Comparison of ENCODE assay signal across 9 mouse cellular contexts in genomic region chr15:81932951-81933470, GRCm38 (mm10). TPM values are rescaled to one million over a fixed set of nuclear protein-coding genes. Genes with fewer than 3 reads are reported as not detected.
A peak's percentile ranks its signal among the peaks of the same experiment; 100 is the strongest.
DNase-seq lines count a peak whose midpoint lies in the region; ATAC-seq and TF ChIP-seq lines count a peak whose summit lies in the region.
"Had no signal": no experiment of that assay in that cellular context is flagged by ENCODE, and none has a peak within 500 bp of the region (broad histone marks: within the 10 kb centered on the region; RNA-seq: fewer than 3 reads in every experiment).

No protein-coding gene starts in this region.

- H3K36me3 ChIP-seq in hindbrain, embryonic 10.5 days: no peaks in the 10 kb centered on the region
- no peaks in the 10 kb centered on the region for H3K36me3 ChIP-seq in hindbrain, embryonic 14.5 days (replicated peaks; ENCODE audit: control insufficient read depth, insufficient read depth)
- H3K36me3 ChIP-seq in kidney, embryonic 15.5 days: no peaks in the 10 kb centered on the region
- H3K36me3 ChIP-seq in neural tube, embryonic 14.5 days (ENCODE audit: control insufficient read depth, insufficient read depth, low read length): no peaks in the 10 kb centered on the region

- no peak for TF ChIP-seq POLR2A in cerebellum, adult 2 months (IDR thresholded peaks at IDR 0.05; ENCODE audit: borderline replicate concordance, insufficient read depth, low read length)

- H3K4me1 ChIP-seq in hindbrain, embryonic 10.5 days (replicated peaks): peaks cover 28% of the 10 kb centered on the region
- peaks cover under 1% of the 10 kb centered on the region for H3K4me1 ChIP-seq in hindbrain, embryonic 14.5 days (replicated peaks; ENCODE audit: control insufficient read depth, insufficient read depth, low read length)
- peaks cover 46% of the 10 kb centered on the region for H3K4me1 ChIP-seq in kidney, embryonic 15.5 days
- H3K4me1 ChIP-seq in neural tube, embryonic 14.5 days (ENCODE audit: control insufficient read depth, insufficient read depth, low read length): peaks cover 12% of the 10 kb centered on the region
- no peaks in the 10 kb centered on the region for H3K4me1 ChIP-seq in cerebellum, adult 2 months (ENCODE audit: control insufficient read depth, insufficient read depth, low read length)

- H3K9me3 ChIP-seq in hindbrain, embryonic 10.5 days: no peaks in the 10 kb centered on the region
- no peaks in the 10 kb centered on the region for H3K9me3 ChIP-seq in hindbrain, embryonic 14.5 days (ENCODE audit: control insufficient read depth, low read length)
- H3K9me3 ChIP-seq in kidney, embryonic 15.5 days (replicated peaks): no peaks in the 10 kb centered on the region
- no peaks in the 10 kb centered on the region for H3K9me3 ChIP-seq in neural tube, embryonic 14.5 days (ENCODE audit: control insufficient read depth, low read length)

- H3K4me2 ChIP-seq in hindbrain, embryonic 14.5 days (replicated peaks): no peak overlapping the region
- H3K4me2 ChIP-seq in kidney, embryonic 15.5 days: peak overlapping the region; percentile 24
- no peak overlapping the region for H3K4me2 ChIP-seq in neural tube, embryonic 14.5 days (ENCODE audit: low read depth, low read length)

- H3K27me3 ChIP-seq in hindbrain, embryonic 10.5 days (ENCODE audit: insufficient read depth, poor library complexity, severe bottlenecking): peaks cover 10% of the 10 kb centered on the region
- no peaks in the 10 kb centered on the region for H3K27me3 ChIP-seq in hindbrain, embryonic 14.5 days (ENCODE audit: control insufficient read depth, insufficient read depth, low read length)
- no peaks in the 10 kb centered on the region for H3K27me3 ChIP-seq in kidney, embryonic 15.5 days
- no peaks in the 10 kb centered on the region for H3K27me3 ChIP-seq in neural tube, embryonic 14.5 days (ENCODE audit: control insufficient read depth, insufficient read depth, low read length)
- H3K27me3 ChIP-seq in cerebellum, adult 2 months (ENCODE audit: control insufficient read depth, insufficient read depth, low read length): no peaks in the 10 kb centered on the region

- no peak for ATAC-seq in hindbrain, embryonic 14.5 days (ENCODE audit: low FRiP score)
- peak; percentile 20; the same call in 1 of the 2 replicates for ATAC-seq in kidney, embryonic 15.5 days (replicated peaks; ENCODE audit: low FRiP score)
- ATAC-seq in neural tube, embryonic 14.5 days (ENCODE audit: low read depth): no peak

- TF ChIP-seq CTCF in cerebellum, adult 2 months (IDR thresholded peaks at IDR 0.05; ENCODE audit: borderline replicate concordance, insufficient read depth, low read depth, low read length): no peak

- H3K9ac ChIP-seq in hindbrain, embryonic 14.5 days: no peak overlapping the region
- H3K9ac ChIP-seq in kidney, embryonic 15.5 days: 0 out of 2 replicates have a peak overlapping the region, but pooled peaks have one; percentile 21
- H3K9ac ChIP-seq in neural tube, embryonic 14.5 days (replicated peaks; ENCODE audit: low read depth, low read length): peak overlapping the region; percentile 17; the same call in 1 of the 2 replicates

- peak overlapping the region; percentile 5; the same call in 1 of the 2 replicates for H3K27ac ChIP-seq in hindbrain, embryonic 10.5 days
- no peak overlapping the region for H3K27ac ChIP-seq in hindbrain, embryonic 14.5 days
- H3K27ac ChIP-seq in kidney, embryonic 15.5 days: peak overlapping the region; percentile 73
- H3K27ac ChIP-seq in neural tube, embryonic 14.5 days (ENCODE audit: low read depth, low read length): no peak overlapping the region
- no peak overlapping the region for H3K27ac ChIP-seq in cerebellum, adult 2 months (ENCODE audit: insufficient read depth, low read length)

- H3K4me3 ChIP-seq in hindbrain, embryonic 10.5 days: no peak overlapping the region
- no peak overlapping the region for H3K4me3 ChIP-seq in hindbrain, embryonic 14.5 days (replicated peaks; ENCODE audit: low read length)
- H3K4me3 ChIP-seq in kidney, embryonic 15.5 days (replicated peaks): no peak overlapping the region
- no peak overlapping the region for H3K4me3 ChIP-seq in neural tube, embryonic 14.5 days (ENCODE audit: low read depth, low read length)
- no peak overlapping the region for H3K4me3 ChIP-seq in cerebellum, adult 2 months (replicated peaks; ENCODE audit: insufficient read depth, low read depth, low read length)

- no peak for DNase-seq in hindbrain, embryonic 10.5 days (ENCODE audit: low spot score)
- DNase-seq in hindbrain, embryonic 14.5 days (ENCODE audit: low spot score): no peak
- peak; percentile 37 for DNase-seq in Muller cell, postnatal 12 days (ENCODE audit: inconsistent ontology term)
- DNase-seq in cerebellum, adult 2 months: no peak
- DNase-seq in testis, postnatal 14 days (ENCODE audit: low spot score): no peak
- no peak for DNase-seq in gastrocnemius, postnatal 4 days (ENCODE audit: low spot score in 2 of 2)

- WGBS in hindbrain, embryonic 10.5 days: 41% methylated on average over 12 of the region's 12 CpGs
- WGBS in hindbrain, embryonic 14.5 days: 35% methylated on average over 12 of the region's 12 CpGs
- 10% methylated on average over 12 of the region's 12 CpGs for WGBS in kidney, embryonic 15.5 days
- WGBS in neural tube, embryonic 14.5 days: 29% methylated on average over 12 of the region's 12 CpGs
- WGBS in cerebellum, adult 2 months: 47% methylated on average over 12 of the region's 12 CpGs

RNA-seq across cellular contexts. Expression of gene Csdc2, which starts 3.5 kb away (rescaled TPM):
- 13.8 and 33.7 TPM in 2 replicates for polyA plus RNA-seq in hindbrain, embryonic 10.5 days (2016; fragmentation: Nextera tagmentation; extraction: Ambion mirVana)
- 183 and 199 TPM in 2 replicates for polyA plus RNA-seq in hindbrain, embryonic 14.5 days (2014; fragmentation: Nextera tagmentation; extraction: Ambion mirVana)
- 24.7 and 30.7 TPM in 2 replicates for polyA plus RNA-seq in kidney, embryonic 15.5 days (2015; fragmentation: Nextera tagmentation; extraction: Ambion mirVana)
- 170 and 208 TPM in 2 replicates for polyA plus RNA-seq in neural tube, embryonic 14.5 days (2014; fragmentation: Nextera tagmentation; extraction: Ambion mirVana)
- 258 and 264 TPM in 2 replicates for polyA plus RNA-seq in cerebellum, adult 2 months (2012; rRNA removed)
- total RNA-seq in gastrocnemius, postnatal 4 days (2021): 1 to 10 TPM; 9.1 to 9.4 TPM

RNA-seq across cellular contexts. Expression of gene Polr3h, which starts 7.0 kb away (rescaled TPM):
- polyA plus RNA-seq in hindbrain, embryonic 10.5 days (2016; fragmentation: Nextera tagmentation; extraction: Ambion mirVana): 84.8 and 86.3 TPM in 2 replicates
- polyA plus RNA-seq in hindbrain, embryonic 14.5 days (2014; fragmentation: Nextera tagmentation; extraction: Ambion mirVana): 85.5 and 100.0 TPM in 2 replicates
- 80.1 and 80.8 TPM in 2 replicates for polyA plus RNA-seq in kidney, embryonic 15.5 days (2015; fragmentation: Nextera tagmentation; extraction: Ambion mirVana)
- polyA plus RNA-seq in neural tube, embryonic 14.5 days (2014; fragmentation: Nextera tagmentation; extraction: Ambion mirVana): 88.1 and 98.4 TPM in 2 replicates
- polyA plus RNA-seq in cerebellum, adult 2 months (2012; rRNA removed): 50.4 and 51.2 TPM in 2 replicates
- total RNA-seq in gastrocnemius, postnatal 4 days (2021): 10 to 100 TPM; 14.1 to 16.5 TPM

RNA-seq across cellular contexts. Expression of gene Pmm1, which starts 27.7 kb away (rescaled TPM):
- polyA plus RNA-seq in hindbrain, embryonic 10.5 days (2016; fragmentation: Nextera tagmentation; extraction: Ambion mirVana): 37.3 and 39.0 TPM in 2 replicates
- polyA plus RNA-seq in hindbrain, embryonic 14.5 days (2014; fragmentation: Nextera tagmentation; extraction: Ambion mirVana): 89.0 and 103 TPM in 2 replicates
- polyA plus RNA-seq in kidney, embryonic 15.5 days (2015; fragmentation: Nextera tagmentation; extraction: Ambion mirVana): 28.8 and 35.3 TPM in 2 replicates
- 78.6 and 96.6 TPM in 2 replicates for polyA plus RNA-seq in neural tube, embryonic 14.5 days (2014; fragmentation: Nextera tagmentation; extraction: Ambion mirVana)
- 249 and 289 TPM in 2 replicates for polyA plus RNA-seq in cerebellum, adult 2 months (2012; rRNA removed)
- 10 to 100 TPM; 20.3 to 21.6 TPM for total RNA-seq in gastrocnemius, postnatal 4 days (2021)

RNA-seq across cellular contexts. Expression of gene 1700029P11Rik, which starts 47.3 kb away (rescaled TPM):
- not detected in 2 replicates for polyA plus RNA-seq in hindbrain, embryonic 10.5 days (2016; fragmentation: Nextera tagmentation; extraction: Ambion mirVana)
- not detected in 2 replicates for polyA plus RNA-seq in hindbrain, embryonic 14.5 days (2014; fragmentation: Nextera tagmentation; extraction: Ambion mirVana)
- not detected in 2 replicates for polyA plus RNA-seq in kidney, embryonic 15.5 days (2015; fragmentation: Nextera tagmentation; extraction: Ambion mirVana)
- not detected in 2 replicates for polyA plus RNA-seq in neural tube, embryonic 14.5 days (2014; fragmentation: Nextera tagmentation; extraction: Ambion mirVana)
- polyA plus RNA-seq in cerebellum, adult 2 months (2012; rRNA removed): not detected in 2 replicates
- not detected for total RNA-seq in gastrocnemius, postnatal 4 days (2021)
- polyA plus RNA-seq: liver, embryonic 16.5 days had no signal

RNA-seq across cellular contexts. Expression of gene Xrcc6, which starts 54.6 kb away (rescaled TPM):
- polyA plus RNA-seq in hindbrain, embryonic 10.5 days (2016; fragmentation: Nextera tagmentation; extraction: Ambion mirVana): 62.1 and 75.1 TPM in 2 replicates
- polyA plus RNA-seq in hindbrain, embryonic 14.5 days (2014; fragmentation: Nextera tagmentation; extraction: Ambion mirVana): 36.7 and 38.7 TPM in 2 replicates
- polyA plus RNA-seq in kidney, embryonic 15.5 days (2015; fragmentation: Nextera tagmentation; extraction: Ambion mirVana): 83.3 and 87.0 TPM in 2 replicates
- 42.1 and 48.6 TPM in 2 replicates for polyA plus RNA-seq in neural tube, embryonic 14.5 days (2014; fragmentation: Nextera tagmentation; extraction: Ambion mirVana)
- 35.9 and 37.9 TPM in 2 replicates for polyA plus RNA-seq in cerebellum, adult 2 months (2012; rRNA removed)
- 10 to 100 TPM; 26.2 to 28.6 TPM for total RNA-seq in gastrocnemius, postnatal 4 days (2021)

Comparison
In these comparisons a context has a peak if more than half of its experiments do, and no peak if none do; other contexts are left out.
1. H3K27ac ChIP-seq: peak in hindbrain, embryonic 10.5 days (single experiment) and kidney, embryonic 15.5 days (single experiment); none in hindbrain, embryonic 14.5 days (single experiment), neural tube, embryonic 14.5 days (single experiment) and cerebellum, adult 2 months (single experiment).